Mouse (Mus musculus) kidney, adult 18-20 months (tissue): Measurements from ENCODE around the gene Klhl25.
"Not testable (repeated sequence)": the region's sequence is repeated elsewhere in the genome, so short reads cannot be mapped to it uniquely, and the experiment has no call there.

Experiments
- DNase-seq: peaks from one replicate; pipeline ENCODE4 v3.0.0; 2021

Klhl25 gene

GRCm38 (mm10) chr7:75848115-75848775 lies at the start of gene Klhl25:
Klhl25 (plus strand) TSS chr7:75848310.
- DNase-seq = peak; percentile 98

DNA sequence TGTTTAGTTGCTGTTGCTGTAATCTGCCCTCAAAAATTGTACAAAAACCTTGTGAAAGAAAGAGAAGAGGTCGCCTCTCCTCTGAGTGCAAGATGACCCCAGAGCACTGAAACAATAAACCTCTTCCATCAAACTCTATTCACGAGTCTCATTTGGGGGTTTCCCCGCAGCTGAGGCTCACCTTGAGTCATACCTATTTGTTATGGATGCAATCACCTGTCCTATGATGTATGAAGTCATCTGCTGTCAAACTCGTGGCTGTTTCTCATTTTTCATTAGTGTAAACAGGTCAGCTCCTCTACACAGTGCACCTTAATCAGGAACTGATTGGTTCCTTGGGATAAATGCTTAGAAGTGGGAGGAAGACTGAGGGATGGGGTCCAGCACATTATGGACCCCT lies 47.6 kb upstream of the Klhl25 start:
- DNase-seq = no peak

GRCm38 (mm10) chr7:75801022-75801421 lies 47.1 kb upstream of the Klhl25 start:
- DNase-seq = no peak

DNA sequence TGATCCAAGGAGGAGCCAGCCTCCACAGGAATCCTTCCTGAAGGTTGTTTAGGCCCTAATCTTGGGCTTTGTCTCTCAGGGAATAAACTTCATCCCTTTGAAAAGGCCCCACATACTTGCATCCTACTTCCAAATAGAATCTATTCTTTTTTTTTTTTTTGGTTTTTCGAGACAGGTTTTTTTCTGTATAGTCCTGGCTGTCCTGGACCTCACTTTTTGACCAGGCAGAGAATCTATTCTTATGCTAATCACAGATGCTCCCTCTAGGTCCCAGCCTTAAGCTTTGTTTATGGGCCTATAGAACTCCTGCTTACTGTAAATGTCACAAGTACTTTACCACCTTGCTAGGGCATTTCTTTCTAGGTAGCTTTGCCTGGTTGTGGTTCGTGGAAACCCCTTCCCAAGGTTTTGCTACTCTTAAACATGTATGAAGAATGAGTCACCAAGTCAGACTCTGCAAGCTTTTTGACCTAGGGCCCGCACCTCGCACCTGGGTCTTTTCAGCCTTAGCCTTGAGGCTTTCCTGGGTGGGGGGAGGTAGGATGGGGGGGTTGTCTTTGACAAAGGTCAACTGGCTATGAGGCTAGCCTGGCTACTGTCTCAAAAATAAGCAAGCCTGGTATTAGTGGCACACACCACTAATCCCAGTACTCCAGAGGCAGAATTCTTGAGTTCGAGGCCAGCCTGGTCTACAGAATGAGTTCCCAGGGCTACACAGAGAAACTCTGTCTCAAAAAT lies 46.3 kb upstream of the Klhl25 start:
- DNase-seq = no peak

- no peak for DNase-seq
Measured at GRCm38 (mm10) chr7:75802887-75803286, 45.2 kb upstream of the Klhl25 start.

DNA sequence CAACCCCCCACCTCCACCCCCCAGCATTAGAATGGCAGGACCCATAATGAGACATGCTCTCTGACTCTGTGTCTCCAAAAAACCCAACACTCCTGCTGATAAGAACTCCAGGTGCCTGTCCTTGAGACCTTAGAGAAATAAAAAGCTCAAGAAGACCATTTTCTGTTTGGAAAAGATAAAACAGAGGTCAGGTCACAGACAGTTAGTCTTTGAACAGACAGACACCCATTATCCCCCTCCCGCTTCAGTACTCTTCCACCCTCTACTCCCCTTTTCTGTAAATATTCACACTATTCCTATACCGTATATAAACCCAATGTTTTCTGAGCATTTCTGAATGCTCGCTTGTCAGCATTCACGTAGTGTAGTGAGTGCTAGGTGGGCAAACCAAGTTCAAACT lies 41.9 kb upstream of the Klhl25 start:
- no peak for DNase-seq

GRCm38 (mm10) chr7:75806711-75807110 lies 41.4 kb upstream of the Klhl25 start:
- DNase-seq = peak; percentile 55

GRCm38 (mm10) chr7:75807460-75808304 lies 40.4 kb upstream of the Klhl25 start:
- DNase-seq = peak; percentile 43

DNA sequence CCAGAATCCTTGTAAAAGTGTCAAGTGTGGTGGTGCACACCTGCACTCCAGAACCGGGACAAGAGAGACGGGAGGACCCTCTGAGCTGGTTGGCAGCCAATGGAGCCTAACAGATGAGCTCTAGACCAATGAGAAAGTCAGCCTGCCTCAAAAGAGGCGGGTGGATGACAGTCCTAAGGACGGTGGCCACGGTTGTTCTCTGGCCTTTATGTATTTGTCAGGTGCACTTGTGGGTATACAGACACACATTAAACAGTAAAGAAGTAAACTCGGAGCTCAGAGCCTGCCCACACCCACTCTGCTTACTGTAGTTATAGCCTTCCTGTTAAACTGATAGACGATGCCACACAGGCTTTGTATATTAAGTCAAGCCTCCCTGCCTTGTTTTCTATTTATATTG lies 27.4 kb upstream of the Klhl25 start:
- DNase-seq = no peak

GRCm38 (mm10) chr7:75822087-75822668 lies 25.9 kb upstream of the Klhl25 start:
- DNase-seq = no peak

- no peak for DNase-seq
Measured at GRCm38 (mm10) chr7:75823071-75823470, 25.0 kb upstream of the Klhl25 start.

DNA sequence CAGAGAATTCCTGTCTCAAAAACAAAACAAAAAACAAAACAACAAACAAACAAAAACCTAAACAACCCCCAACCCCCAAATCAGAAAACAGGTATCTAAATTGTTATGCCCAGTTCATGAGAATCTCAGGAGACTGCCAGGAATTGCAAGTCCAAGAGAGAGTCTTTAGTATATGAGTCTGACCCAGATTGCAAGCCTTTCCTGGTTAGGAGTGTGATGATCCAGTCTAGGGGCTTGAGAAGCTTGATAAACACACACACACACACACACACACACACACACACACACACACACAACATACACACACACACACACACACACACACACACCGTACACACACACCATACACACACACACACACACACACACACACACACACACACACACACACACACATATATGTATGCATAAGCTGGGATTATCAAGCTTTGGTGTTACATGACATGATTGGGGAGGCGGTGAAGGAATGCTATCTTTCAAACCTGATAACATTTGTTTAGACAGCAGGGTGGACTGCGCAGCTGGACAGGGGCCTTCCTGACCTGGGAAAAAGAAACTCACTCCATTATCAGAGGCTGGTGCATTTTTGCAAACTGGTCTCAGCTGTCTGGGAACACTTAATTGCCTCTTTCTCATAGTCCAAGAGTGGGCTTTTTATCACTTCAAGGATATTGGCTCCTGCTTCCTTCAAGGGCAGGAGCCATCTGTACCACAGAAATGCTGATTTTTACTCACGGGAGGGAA lies 21.6 kb upstream of the Klhl25 start:
- DNase-seq = no peak

GRCm38 (mm10) chr7:75827357-75827756 lies 20.8 kb upstream of the Klhl25 start:
- DNase-seq = no peak

GRCm38 (mm10) chr7:75827850-75828249 lies 20.3 kb upstream of the Klhl25 start:
- peak; percentile 82 for DNase-seq

- DNase-seq = no peak
Measured at GRCm38 (mm10) chr7:75828536-75828935, 19.6 kb upstream of the Klhl25 start.

- no peak for DNase-seq
Measured at GRCm38 (mm10) chr7:75830251-75831060, 17.7 kb upstream of the Klhl25 start.

- DNase-seq = not testable (repeated sequence)
Measured at GRCm38 (mm10) chr7:75833960-75834359, 14.2 kb upstream of the Klhl25 start.

- not testable (repeated sequence) for DNase-seq
Measured at GRCm38 (mm10) chr7:75834932-75835631, 13.0 kb upstream of the Klhl25 start.

GRCm38 (mm10) chr7:75840071-75840470 lies 8.0 kb upstream of the Klhl25 start:
- DNase-seq = no peak

DNA sequence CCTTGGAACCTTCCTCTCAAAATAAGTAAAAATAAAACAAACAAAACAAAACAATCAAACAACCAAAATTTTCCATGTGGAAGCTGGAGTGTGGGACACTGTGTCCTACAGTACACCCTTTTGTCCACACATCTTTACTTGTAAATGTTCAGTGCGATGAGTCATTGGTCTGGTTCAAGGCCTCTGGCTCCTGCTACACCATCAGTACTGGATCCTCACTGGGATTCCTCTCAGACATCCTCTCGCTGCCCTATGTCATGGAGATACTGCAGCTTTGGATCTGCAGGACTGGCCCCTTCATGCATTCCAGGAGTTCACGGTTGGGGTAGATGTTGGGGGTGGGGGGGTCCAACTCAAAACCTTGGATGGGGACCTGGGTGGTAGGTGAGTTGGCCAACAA lies 5.8 kb upstream of the Klhl25 start:
- no peak for DNase-seq

GRCm38 (mm10) chr7:75845936-75846335 lies 2.2 kb upstream of the Klhl25 start:
- no peak for DNase-seq
